Comparison of ENCODE assay signal across 12 mouse cellular contexts in genomic region chr11:77800491-77800868, GRCm38 (mm10). TPM values are rescaled to one million over a fixed set of nuclear protein-coding genes. Genes with fewer than 3 reads are reported as not detected.
DNase-seq lines count a peak whose midpoint lies in the region; ATAC-seq lines count a peak whose summit lies in the region.
"Had no signal": no experiment of that assay in that cellular context is flagged by ENCODE, and none has a peak within 500 bp of the region (broad histone marks: within the 10 kb centered on the region; RNA-seq: fewer than 3 reads in every experiment).

No protein-coding gene starts in this region.

- H3K9me3 ChIP-seq in hindbrain, embryonic 12.5 days (replicated peaks) = no peaks in the 10 kb centered on the region
- H3K9me3 ChIP-seq in hindbrain, embryonic 14.5 days (ENCODE audit: control insufficient read depth, low read length) = no peaks in the 10 kb centered on the region
- no peaks in the 10 kb centered on the region for H3K9me3 ChIP-seq in midbrain, embryonic 13.5 days
- H3K9me3 ChIP-seq in midbrain, embryonic 14.5 days (ENCODE audit: control insufficient read depth, low read length) = no peaks in the 10 kb centered on the region
- no peaks in the 10 kb centered on the region for H3K9me3 ChIP-seq in intestine, embryonic 16.5 days (ENCODE audit: control insufficient read depth, low read length)
- no peaks in the 10 kb centered on the region for H3K9me3 ChIP-seq in stomach, embryonic 14.5 days (ENCODE audit: control insufficient read depth, low read depth, low read length)
- H3K9me3 ChIP-seq: G1E had no signal

- no peak for DNase-seq in hindbrain, embryonic 14.5 days (ENCODE audit: low spot score)
- no peak for DNase-seq in midbrain, embryonic 14.5 days
- DNase-seq in adrenal gland, adult 2 months = no peak
- DNase-seq in MN1 (ENCODE audit: low spot score) = no peak

- no peaks in the 10 kb centered on the region for H3K36me3 ChIP-seq in hindbrain, embryonic 12.5 days
- no peaks in the 10 kb centered on the region for H3K36me3 ChIP-seq in hindbrain, embryonic 14.5 days (replicated peaks; ENCODE audit: control insufficient read depth, insufficient read depth)
- no peaks in the 10 kb centered on the region for H3K36me3 ChIP-seq in midbrain, embryonic 13.5 days
- H3K36me3 ChIP-seq in midbrain, embryonic 14.5 days (ENCODE audit: control insufficient read depth, insufficient read depth, low read length) = no peaks in the 10 kb centered on the region
- H3K36me3 ChIP-seq in intestine, embryonic 16.5 days (ENCODE audit: control insufficient read depth, insufficient read depth, low read length) = no peaks in the 10 kb centered on the region
- H3K36me3 ChIP-seq in stomach, embryonic 14.5 days (ENCODE audit: control insufficient read depth, insufficient read depth, low read length) = no peaks in the 10 kb centered on the region

- peak overlapping the region; percentile 19; the same call in 1 of the 2 replicates for H3K27ac ChIP-seq in hindbrain, embryonic 12.5 days
- no peak overlapping the region for H3K27ac ChIP-seq in hindbrain, embryonic 14.5 days
- peak overlapping the region; percentile 47 for H3K27ac ChIP-seq in midbrain, embryonic 13.5 days
- H3K27ac ChIP-seq in midbrain, embryonic 14.5 days (replicated peaks; ENCODE audit: low read depth, low read length) = no peak overlapping the region
- peak overlapping the region; percentile 59 for H3K27ac ChIP-seq in intestine, embryonic 16.5 days (ENCODE audit: low read length)
- peak overlapping the region; percentile 71 for H3K27ac ChIP-seq in stomach, embryonic 14.5 days (ENCODE audit: low read length)

- WGBS in hindbrain, embryonic 12.5 days = 67% methylated on average over 9 of the region's 9 CpGs
- 78% methylated on average over 9 of the region's 9 CpGs for WGBS in hindbrain, embryonic 14.5 days
- WGBS in midbrain, embryonic 13.5 days = 77% methylated on average over 9 of the region's 9 CpGs
- WGBS in midbrain, embryonic 14.5 days = 74% methylated on average over 9 of the region's 9 CpGs
- 58% methylated on average over 9 of the region's 9 CpGs for WGBS in intestine, embryonic 16.5 days
- 49% methylated on average over 9 of the region's 9 CpGs for WGBS in stomach, embryonic 14.5 days

- no peak overlapping the region for H3K9ac ChIP-seq in hindbrain, embryonic 12.5 days
- no peak overlapping the region for H3K9ac ChIP-seq in hindbrain, embryonic 14.5 days
- peak overlapping the region; percentile 14; the same call in 1 of the 2 replicates for H3K9ac ChIP-seq in midbrain, embryonic 13.5 days (replicated peaks)
- no peak overlapping the region for H3K9ac ChIP-seq in midbrain, embryonic 14.5 days (replicated peaks; ENCODE audit: low read length)
- H3K9ac ChIP-seq in intestine, embryonic 16.5 days (ENCODE audit: low read depth, low read length) = peak overlapping the region; percentile 32; the same call in 1 of the 2 replicates
- H3K9ac ChIP-seq in stomach, embryonic 14.5 days (replicated peaks; ENCODE audit: low read depth, low read length) = no peak overlapping the region

- H3K4me2 ChIP-seq in hindbrain, embryonic 12.5 days (replicated peaks) = no peak overlapping the region
- no peak overlapping the region for H3K4me2 ChIP-seq in hindbrain, embryonic 14.5 days (replicated peaks)
- H3K4me2 ChIP-seq in midbrain, embryonic 13.5 days (replicated peaks) = no peak overlapping the region
- H3K4me2 ChIP-seq in midbrain, embryonic 14.5 days (ENCODE audit: low read length) = no peak overlapping the region
- H3K4me2 ChIP-seq in intestine, embryonic 16.5 days (ENCODE audit: low read depth, low read length) = peak overlapping the region; percentile 39
- peak overlapping the region; percentile 27; the same call in 1 of the 2 replicates for H3K4me2 ChIP-seq in stomach, embryonic 14.5 days (replicated peaks; ENCODE audit: low read depth, low read length)

- ATAC-seq in hindbrain, embryonic 12.5 days (ENCODE audit: low FRiP score) = no peak
- no peak for ATAC-seq in hindbrain, embryonic 14.5 days (ENCODE audit: low FRiP score)
- no peak for ATAC-seq in midbrain, embryonic 13.5 days
- no peak for ATAC-seq in midbrain, embryonic 14.5 days (ENCODE audit: low FRiP score, low TSS enrichment)
- ATAC-seq in intestine, embryonic 16.5 days = no peak
- ATAC-seq in stomach, embryonic 14.5 days (ENCODE audit: insufficient number of reproducible peaks, insufficient read depth, low FRiP score, low read depth) = no peak

- H3K4me1 ChIP-seq in hindbrain, embryonic 12.5 days = peaks cover 18% of the 10 kb centered on the region
- 0 out of 2 replicates have a peak, but pooled peaks cover 6% of the 10 kb centered on the region for H3K4me1 ChIP-seq in hindbrain, embryonic 14.5 days (replicated peaks; ENCODE audit: control insufficient read depth, insufficient read depth, low read length)
- peaks cover 23% of the 10 kb centered on the region for H3K4me1 ChIP-seq in midbrain, embryonic 13.5 days (replicated peaks)
- no peaks in the 10 kb centered on the region for H3K4me1 ChIP-seq in midbrain, embryonic 14.5 days (ENCODE audit: control insufficient read depth, insufficient read depth, low read length)
- H3K4me1 ChIP-seq in intestine, embryonic 16.5 days (ENCODE audit: control insufficient read depth, insufficient read depth, low read length) = peaks cover 21% of the 10 kb centered on the region
- H3K4me1 ChIP-seq in stomach, embryonic 14.5 days (ENCODE audit: control insufficient read depth, insufficient read depth, low read length) = peaks cover 18% of the 10 kb centered on the region

- H3K4me3 ChIP-seq in hindbrain, embryonic 12.5 days = no peak overlapping the region
- no peak overlapping the region for H3K4me3 ChIP-seq in hindbrain, embryonic 14.5 days (replicated peaks; ENCODE audit: low read length)
- H3K4me3 ChIP-seq in midbrain, embryonic 13.5 days (replicated peaks) = no peak overlapping the region
- no peak overlapping the region for H3K4me3 ChIP-seq in midbrain, embryonic 14.5 days (replicated peaks; ENCODE audit: low read depth, low read length)
- no peak overlapping the region for H3K4me3 ChIP-seq in intestine, embryonic 16.5 days (ENCODE audit: low read length)
- H3K4me3 ChIP-seq in stomach, embryonic 14.5 days (ENCODE audit: low read depth, low read length) = no peak overlapping the region

- no peaks in the 10 kb centered on the region for H3K27me3 ChIP-seq in hindbrain, embryonic 12.5 days
- H3K27me3 ChIP-seq in hindbrain, embryonic 14.5 days (ENCODE audit: control insufficient read depth, insufficient read depth, low read length) = no peaks in the 10 kb centered on the region
- H3K27me3 ChIP-seq in midbrain, embryonic 13.5 days = no peaks in the 10 kb centered on the region
- no peaks in the 10 kb centered on the region for H3K27me3 ChIP-seq in midbrain, embryonic 14.5 days (ENCODE audit: control insufficient read depth, insufficient read depth, low read length)
- H3K27me3 ChIP-seq in intestine, embryonic 16.5 days (replicated peaks; ENCODE audit: control insufficient read depth, insufficient read depth, low read length) = no peaks in the 10 kb centered on the region
- no peaks in the 10 kb centered on the region for H3K27me3 ChIP-seq in stomach, embryonic 14.5 days (ENCODE audit: control insufficient read depth, insufficient read depth, low read length)

RNA-seq across cellular contexts. Expression of gene Gm10277, which starts 12.9 kb away (rescaled TPM):
- 2.7 and 2.9 TPM in 2 replicates for polyA plus RNA-seq in hindbrain, embryonic 12.5 days (2016; fragmentation: Nextera tagmentation; extraction: Ambion mirVana)
- 0.69 and 1.4 TPM in 2 replicates for polyA plus RNA-seq in hindbrain, embryonic 14.5 days (2014; fragmentation: Nextera tagmentation; extraction: Ambion mirVana)
- 2.9 and 3.4 TPM in 2 replicates for polyA plus RNA-seq in midbrain, embryonic 13.5 days (2015; fragmentation: Nextera tagmentation; extraction: Ambion mirVana)
- 1.0 and 1.6 TPM in 2 replicates for polyA plus RNA-seq in midbrain, embryonic 14.5 days (2014; fragmentation: Nextera tagmentation; extraction: Ambion mirVana)
- polyA plus RNA-seq in intestine, embryonic 16.5 days (2015; fragmentation: Nextera tagmentation; extraction: Ambion mirVana) = 0.89 and 1.0 TPM in 2 replicates
- 1.2 and 1.5 TPM in 2 replicates for polyA plus RNA-seq in stomach, embryonic 14.5 days (2014; fragmentation: Nextera tagmentation; extraction: Ambion mirVana)
- total RNA-seq in adrenal gland, adult 2 months (2021) = not detected
- polyA plus RNA-seq in adrenal gland, adult 2 months (2012; rRNA removed) = not detected in 2 replicates
- total RNA-seq: adrenal gland, postnatal 4 days; gastrocnemius, postnatal 14 days; left cerebral cortex, adult 8-10 months had no signal
- polyA plus RNA-seq: G1E had no signal

RNA-seq across cellular contexts. Expression of gene Myo18a, which starts 37.4 kb away (rescaled TPM):
- 55.9 and 58.9 TPM in 2 replicates for polyA plus RNA-seq in hindbrain, embryonic 12.5 days (2016; fragmentation: Nextera tagmentation; extraction: Ambion mirVana)
- 42.1 and 43.7 TPM in 2 replicates for polyA plus RNA-seq in hindbrain, embryonic 14.5 days (2014; fragmentation: Nextera tagmentation; extraction: Ambion mirVana)
- polyA plus RNA-seq in midbrain, embryonic 13.5 days (2015; fragmentation: Nextera tagmentation; extraction: Ambion mirVana) = 53.2 and 54.4 TPM in 2 replicates
- polyA plus RNA-seq in midbrain, embryonic 14.5 days (2014; fragmentation: Nextera tagmentation; extraction: Ambion mirVana) = 42.3 and 49.7 TPM in 2 replicates
- polyA plus RNA-seq in intestine, embryonic 16.5 days (2015; fragmentation: Nextera tagmentation; extraction: Ambion mirVana) = 31.2 and 31.8 TPM in 2 replicates
- polyA plus RNA-seq in stomach, embryonic 14.5 days (2014; fragmentation: Nextera tagmentation; extraction: Ambion mirVana) = 18.4 and 22.3 TPM in 2 replicates
- 10 to 100 TPM; 50.4 to 75.6 TPM for total RNA-seq in adrenal gland, adult 2 months (2021)
- polyA plus RNA-seq in adrenal gland, adult 2 months (2012; rRNA removed) = 66.5 and 70.4 TPM in 2 replicates

Comparison
In these comparisons a context has a peak if more than half of its experiments do, and no peak if none do; other contexts are left out.
1. H3K27ac ChIP-seq: peak in hindbrain, embryonic 12.5 days (single experiment), midbrain, embryonic 13.5 days (single experiment), intestine, embryonic 16.5 days (single experiment) and stomach, embryonic 14.5 days (single experiment); none in hindbrain, embryonic 14.5 days (single experiment) and midbrain, embryonic 14.5 days (single experiment).
2. H3K9ac ChIP-seq: peak in midbrain, embryonic 13.5 days (single experiment) and intestine, embryonic 16.5 days (single experiment); none in hindbrain, embryonic 12.5 days (single experiment), hindbrain, embryonic 14.5 days (single experiment), midbrain, embryonic 14.5 days (single experiment) and stomach, embryonic 14.5 days (single experiment).
3. H3K4me2 ChIP-seq: peak in intestine, embryonic 16.5 days (single experiment) and stomach, embryonic 14.5 days (single experiment); none in hindbrain, embryonic 12.5 days (single experiment), hindbrain, embryonic 14.5 days (single experiment), midbrain, embryonic 13.5 days (single experiment) and midbrain, embryonic 14.5 days (single experiment).